Mouse (Mus musculus) ES-Bruce4 (cell line): Measurements from ENCODE around the gene Lysmd4. TPM values are rescaled to one million over a fixed set of nuclear protein-coding genes. Genes with fewer than 3 reads are reported as not detected.
"Not testable (repeated sequence)": the region's sequence is repeated elsewhere in the genome, so short reads cannot be mapped to it uniquely, and the experiment has no call there.

Experiments used
- H3K27ac ChIP-seq: 2 replicates; pipeline ENCODE4 v1.5.1; 2012; ENCODE audit warnings: low read length, inconsistent platforms; ENCODE audit not compliant: insufficient read depth
- H3K27me3 ChIP-seq: 2 replicates; pipeline ENCODE4 v1.6.1; 2012; ENCODE audit warnings: mild to moderate bottlenecking, low read length, inconsistent platforms; ENCODE audit not compliant: control insufficient read depth, poor library complexity, insufficient read depth, severe bottlenecking
- H3K36me3 ChIP-seq: 2 replicates; pipeline ENCODE4 v1.6.1; 2012; ENCODE audit warnings: inconsistent platforms, mild to moderate bottlenecking, low read length, moderate library complexity; ENCODE audit not compliant: control insufficient read depth, poor library complexity, insufficient read depth, severe bottlenecking
- H3K4me1 ChIP-seq: one replicate; pipeline ENCODE4 v1.8.1; 2011; ENCODE audit warnings: low read length; ENCODE audit not compliant: control insufficient read depth, insufficient read depth
- H3K4me3 ChIP-seq: 2 replicates; pipeline ENCODE4 v1.5.1; 2011; ENCODE audit warnings: low read depth, mild to moderate bottlenecking, low read length
- H3K9ac ChIP-seq: 2 replicates; pipeline ENCODE4 v1.6.1; 2012; ENCODE audit warnings: low read depth, mild to moderate bottlenecking, inconsistent platforms; ENCODE audit not compliant: poor library complexity, severe bottlenecking
- H3K9me3 ChIP-seq: replicated peaks from 2 replicates; pipeline ENCODE4 v1.6.1; 2012; ENCODE audit warnings: mild to moderate bottlenecking, low read length, inconsistent platforms; ENCODE audit not compliant: control insufficient read depth, poor library complexity, insufficient read depth, severe bottlenecking
- CTCF ChIP-seq: IDR thresholded peaks from one replicate; pipeline ENCODE4 v1.8.1; 2011; ENCODE audit warnings: low read depth, low read length
- EP300 ChIP-seq: IDR thresholded peaks from 2 replicates; pipeline ENCODE4 v1.6.1; 2011; ENCODE audit warnings: low read depth, low read length; ENCODE audit not compliant: insufficient read depth
- POLR2A ChIP-seq: IDR thresholded peaks from one replicate; pipeline ENCODE4 v1.8.1; 2011; ENCODE audit warnings: low read length; ENCODE audit not compliant: insufficient read depth
- polyA plus RNA-seq: library from polyadenylated mRNA; stranded (reverse); fragments of >200 nt; gene quantifications from 2 replicates; pipeline ENCODE4 v1.2.4, GENCODE M21; 2011; ENCODE audit warnings: low read depth; ENCODE audit not compliant: missing spikeins, insufficient read depth, insufficient read length

The Lysmd4 gene
- polyA plus RNA-seq, 1 experiment = 6.8 TPM

DNA sequence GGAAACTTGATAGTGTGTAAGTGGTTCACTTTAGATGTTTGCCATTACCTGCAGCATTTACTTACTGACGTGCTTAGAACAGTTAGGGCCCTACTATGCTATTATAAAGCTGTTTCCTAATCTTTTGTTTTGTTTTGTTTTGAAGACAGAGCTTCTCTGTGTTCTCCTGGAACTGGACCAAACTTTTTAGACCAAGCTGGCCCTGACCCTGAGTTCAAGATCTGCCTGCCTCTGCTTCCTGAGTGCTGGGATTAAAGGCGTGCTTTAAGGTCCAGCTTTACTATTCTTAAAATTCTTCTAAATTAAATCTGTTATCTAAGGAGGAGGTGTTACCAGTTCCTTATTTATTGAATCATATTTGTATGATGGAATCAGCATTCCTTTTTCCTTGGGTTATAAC, 23.7 kb downstream of the Lysmd4 start:
- no peaks in the 10 kb centered on the region for H3K36me3 ChIP-seq
- no peaks in the 10 kb centered on the region for H3K9me3 ChIP-seq
- no peak overlapping the region for H3K27ac ChIP-seq
- H3K4me1 ChIP-seq = no peaks in the 10 kb centered on the region
- H3K9ac ChIP-seq = no peak overlapping the region
- TF ChIP-seq EP300 (no peak), CTCF (no peak), POLR2A (no peak)
- no peaks in the 10 kb centered on the region for H3K27me3 ChIP-seq
- no peak overlapping the region for H3K4me3 ChIP-seq

DNA sequence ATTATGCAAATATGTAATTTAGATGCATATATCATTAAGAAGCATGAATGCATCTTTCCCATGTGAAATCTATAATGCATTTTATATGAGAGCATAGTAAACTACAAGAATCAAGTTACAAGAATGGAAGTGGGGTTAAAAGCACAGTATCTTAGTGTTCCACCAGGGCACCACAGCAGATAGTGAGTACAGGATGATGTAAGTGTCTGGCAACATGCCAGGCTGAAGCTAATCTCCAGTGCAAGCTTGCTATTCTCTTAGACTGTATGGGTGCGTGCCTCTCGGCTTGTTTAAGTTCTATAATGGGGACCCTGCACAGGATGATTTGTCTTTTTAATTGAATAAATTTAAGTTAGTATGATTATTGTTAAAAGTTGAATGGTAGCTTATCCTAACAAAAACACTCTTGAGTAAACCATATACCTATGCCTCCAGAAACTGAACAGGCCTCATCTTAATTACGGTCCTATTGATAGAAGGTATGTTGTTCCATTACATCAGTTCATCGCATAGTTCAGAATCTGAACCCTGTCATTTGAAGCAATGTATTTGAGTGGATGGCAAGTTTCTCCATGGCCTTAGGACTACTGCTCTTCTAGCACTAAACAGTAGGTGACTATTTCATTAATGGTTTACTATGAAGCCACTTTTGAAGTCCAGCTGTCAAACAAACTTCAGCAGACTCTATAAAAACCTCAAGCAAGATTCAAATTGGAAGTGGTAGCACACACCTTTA, 37.7 kb downstream of the Lysmd4 start:
- H3K27ac ChIP-seq = no peak overlapping the region
- no peaks in the 10 kb centered on the region for H3K4me1 ChIP-seq
- no peaks in the 10 kb centered on the region for H3K9me3 ChIP-seq
- H3K4me3 ChIP-seq = no peak overlapping the region
- H3K27me3 ChIP-seq = no peaks in the 10 kb centered on the region
- TF ChIP-seq POLR2A = no peak
- TF ChIP-seq CTCF = no peak
- TF ChIP-seq EP300 = no peak
- no peaks in the 10 kb centered on the region for H3K36me3 ChIP-seq
- H3K9ac ChIP-seq = no peak overlapping the region

GRCm38 (mm10) chr7:67270447-67270846, 48.1 kb downstream of the Lysmd4 start:
- H3K36me3 ChIP-seq, H3K9me3 ChIP-seq, H3K4me1 ChIP-seq, H3K27ac ChIP-seq, H3K27me3 ChIP-seq, H3K4me3 ChIP-seq, H3K9ac ChIP-seq: not testable (repeated sequence)

DNA sequence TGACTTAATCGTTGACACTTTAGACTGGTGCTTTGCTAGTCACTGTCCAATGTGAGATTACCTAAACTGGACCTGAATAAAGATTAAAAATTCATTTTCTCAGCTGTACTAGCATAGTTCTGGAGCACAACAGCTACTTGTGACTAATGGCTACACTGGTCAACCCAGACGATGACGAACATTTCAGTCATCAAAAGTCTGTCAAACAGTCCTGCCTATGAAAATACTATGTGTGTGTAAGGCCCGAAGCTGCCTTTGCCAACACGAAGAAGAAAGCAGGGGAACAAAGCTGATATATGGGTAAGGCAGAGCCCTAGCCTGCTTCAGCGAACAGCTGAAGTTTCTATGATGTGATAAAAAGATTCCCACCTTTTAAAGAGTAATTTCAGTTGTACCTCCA, 61.2 kb downstream of the Lysmd4 start:
- no peak for TF ChIP-seq CTCF
- TF ChIP-seq POLR2A = no peak
- TF ChIP-seq EP300 = no peak
- Histone ChIP-seq H3K4me3 (no peak overlapping the region), H3K27ac (no peak overlapping the region), H3K4me1 (no peaks in the 10 kb centered on the region), H3K27me3 (no peaks in the 10 kb centered on the region), H3K36me3 (no peaks in the 10 kb centered on the region), H3K9me3 (no peaks in the 10 kb centered on the region), H3K9ac (no peak overlapping the region)

DNA sequence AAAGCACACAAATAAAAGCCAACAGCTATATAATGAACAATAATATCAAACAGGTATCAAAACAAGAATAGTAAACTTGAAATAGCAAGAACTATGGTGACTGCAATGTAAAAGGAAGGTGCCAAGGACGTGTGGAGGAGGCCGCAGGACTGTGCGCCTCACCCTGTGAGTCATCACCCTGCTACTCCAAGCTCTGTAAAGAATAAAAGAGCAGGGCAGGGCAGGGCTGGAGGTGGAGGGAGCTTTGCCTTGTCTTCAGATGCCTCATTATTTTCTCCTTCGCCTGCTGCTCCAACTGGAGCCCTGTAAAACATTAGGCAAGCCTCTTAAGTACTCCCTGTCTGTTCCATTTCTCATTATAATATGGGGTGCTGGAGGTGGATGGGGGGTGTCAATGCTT, 65.1 kb downstream of the Lysmd4 start:
- TF ChIP-seq POLR2A (no peak), CTCF (no peak), EP300 (no peak)
- no peaks in the 10 kb centered on the region for H3K27me3 ChIP-seq
- H3K9ac ChIP-seq = no peak overlapping the region
- no peaks in the 10 kb centered on the region for H3K4me1 ChIP-seq
- no peaks in the 10 kb centered on the region for H3K9me3 ChIP-seq
- H3K27ac ChIP-seq = no peak overlapping the region
- no peak overlapping the region for H3K4me3 ChIP-seq
- H3K36me3 ChIP-seq = no peaks in the 10 kb centered on the region

DNA sequence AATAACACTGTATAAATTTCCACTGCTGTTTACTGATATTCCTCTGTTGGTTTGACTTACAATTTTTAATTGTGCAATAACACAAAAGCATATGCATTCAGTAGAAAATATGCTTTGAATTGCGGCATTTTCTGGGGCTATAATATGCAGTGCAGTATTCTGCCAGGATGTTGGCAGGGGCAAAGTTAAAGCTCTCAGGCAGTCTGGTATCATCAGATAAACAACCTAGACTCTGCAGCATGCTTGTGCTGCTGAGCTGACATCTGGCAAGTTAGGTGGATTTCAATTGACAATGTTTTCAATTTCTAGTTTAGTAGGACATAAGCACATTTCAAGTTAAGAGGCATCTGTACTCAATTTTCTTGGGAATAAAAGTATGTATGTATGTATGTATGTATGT, 69.0 kb downstream of the Lysmd4 start:
- TF ChIP-seq POLR2A (no peak), EP300 (no peak), CTCF (no peak)
- Histone ChIP-seq H3K36me3 (no peaks in the 10 kb centered on the region), H3K9me3 (no peaks in the 10 kb centered on the region), H3K27me3 (no peaks in the 10 kb centered on the region), H3K4me3 (no peak overlapping the region), H3K27ac (no peak overlapping the region), H3K4me1 (no peaks in the 10 kb centered on the region), H3K9ac (no peak overlapping the region)
